Mouse (Mus musculus) thymus, adult 18-20 months (tissue): Measurements from ENCODE around the gene Anxa9.
A peak's percentile ranks its signal among the peaks of the same experiment; 100 is the strongest.

ENCODE experiments used
- DNase-seq, 2 experiments: peaks; one replicate each; pipeline ENCODE4 v3.0.0; 2022; ENCODE audit warnings: mixed read lengths in 2 of 2

The Anxa9 gene

DNA sequence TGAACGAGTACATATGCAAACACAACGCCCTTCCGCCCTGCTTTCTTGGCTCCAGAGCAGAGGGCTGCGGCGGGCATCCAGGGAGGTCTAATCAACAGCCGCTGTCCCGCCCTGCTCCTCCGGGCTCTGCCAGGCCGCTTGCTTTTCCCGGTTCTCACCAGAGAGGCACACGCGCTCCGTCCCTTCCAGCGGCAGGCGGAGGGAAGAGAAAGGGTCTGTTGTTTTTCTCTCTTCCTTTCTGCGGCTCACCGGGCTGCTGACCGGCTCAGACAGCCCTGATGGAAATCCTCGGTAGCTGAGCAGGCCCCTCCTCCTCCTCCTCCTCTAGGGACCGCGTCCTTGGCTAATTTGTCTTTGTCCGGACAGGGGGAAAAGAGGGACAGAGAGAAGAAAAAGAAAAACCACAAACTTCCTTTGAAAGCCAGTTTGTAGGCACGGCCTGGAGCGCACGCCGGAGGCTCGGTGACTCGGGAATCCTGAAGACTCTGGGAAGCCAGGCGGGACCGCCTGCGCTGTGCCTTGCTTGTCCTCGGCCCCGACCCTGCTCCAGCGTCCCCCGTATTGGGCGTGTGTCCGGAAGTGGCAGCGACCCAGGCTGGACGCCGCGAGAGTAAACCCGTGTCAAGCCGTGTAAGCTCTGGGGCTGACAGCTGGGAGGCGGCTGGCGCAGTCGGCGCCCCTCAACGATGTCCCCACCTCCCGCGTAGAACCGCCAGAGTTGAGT, 23.9 kb downstream of the Anxa9 start:
- DNase-seq = peak; percentile 47 to 60

DNA sequence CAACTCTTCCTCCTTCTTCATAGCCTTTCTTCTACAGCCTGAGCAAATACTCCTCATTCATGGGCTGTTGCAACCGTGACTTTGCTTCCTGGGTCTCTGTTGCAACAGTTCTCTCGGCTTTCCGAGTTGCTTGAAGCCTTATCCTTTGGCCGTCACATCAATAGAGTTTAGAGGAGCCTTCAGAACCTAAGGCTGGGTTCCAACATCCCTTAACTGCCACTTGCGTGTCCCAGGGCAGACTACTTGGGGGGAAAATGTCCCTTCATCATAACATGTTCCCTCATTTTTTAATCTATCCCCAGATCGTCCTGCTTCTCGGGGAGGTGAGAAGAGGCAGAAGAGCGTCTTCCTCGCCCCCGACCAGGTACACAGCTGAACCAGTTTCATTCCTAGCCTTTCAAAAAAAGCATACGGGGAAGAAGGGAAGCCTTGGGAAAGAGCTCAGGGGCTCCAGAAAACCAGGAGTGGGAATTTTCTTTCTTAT, 24.6 kb downstream of the Anxa9 start:
- peak; percentile 43 to 53 for DNase-seq

DNA sequence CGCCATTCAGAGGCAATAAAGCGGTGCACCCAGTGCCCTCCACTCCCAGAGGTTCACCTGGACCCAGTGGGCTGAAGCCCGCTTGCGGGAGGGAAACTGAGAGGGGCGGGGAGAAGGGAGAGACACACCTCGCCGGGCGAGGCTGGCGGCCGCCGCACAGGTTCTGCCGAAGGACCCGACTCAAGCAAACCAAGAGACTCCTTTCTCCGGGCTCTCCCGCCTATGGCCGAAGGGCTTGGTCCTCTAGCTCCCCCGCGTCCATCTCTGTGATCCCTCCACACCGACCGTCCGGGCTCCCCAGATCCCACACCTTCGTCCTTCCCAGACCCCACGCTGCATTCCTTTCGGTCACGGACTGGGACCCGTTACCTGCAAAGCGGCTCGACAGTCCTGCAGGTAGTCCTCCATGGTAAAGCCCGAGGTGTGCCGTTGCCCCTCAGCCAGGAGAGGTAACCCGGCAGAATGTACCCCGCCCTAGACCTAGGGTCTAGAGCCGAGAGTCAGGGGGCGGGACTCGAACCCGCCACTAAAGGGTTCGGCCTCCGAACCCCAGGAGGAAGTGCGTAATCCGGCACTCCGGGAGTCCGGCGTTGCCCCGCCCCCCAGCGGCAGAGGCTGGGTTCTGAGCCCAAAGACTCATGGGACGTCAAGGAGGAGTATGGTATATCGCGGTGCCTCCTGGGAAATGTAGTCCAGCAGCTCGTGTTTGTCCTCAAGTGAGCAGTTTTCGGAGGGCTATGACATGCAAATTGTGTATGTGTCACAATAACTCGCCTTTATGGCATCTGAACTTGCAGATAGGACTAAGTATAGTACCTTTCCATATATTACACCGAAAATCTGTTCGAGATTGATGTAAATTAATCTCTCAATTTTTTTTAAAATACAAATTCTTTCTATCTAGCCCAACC, 25.5 kb downstream of the Anxa9 start, which contains the start of the genes Mindy1 and Prune1:
Gene Mindy1 (plus strand): TSS at position 130 of the 911 bp plus-strand sequence.
Gene Prune1 (minus strand): TSS at position 861 of the 911 bp plus-strand sequence.
- peak; percentile 98 for DNase-seq

DNA sequence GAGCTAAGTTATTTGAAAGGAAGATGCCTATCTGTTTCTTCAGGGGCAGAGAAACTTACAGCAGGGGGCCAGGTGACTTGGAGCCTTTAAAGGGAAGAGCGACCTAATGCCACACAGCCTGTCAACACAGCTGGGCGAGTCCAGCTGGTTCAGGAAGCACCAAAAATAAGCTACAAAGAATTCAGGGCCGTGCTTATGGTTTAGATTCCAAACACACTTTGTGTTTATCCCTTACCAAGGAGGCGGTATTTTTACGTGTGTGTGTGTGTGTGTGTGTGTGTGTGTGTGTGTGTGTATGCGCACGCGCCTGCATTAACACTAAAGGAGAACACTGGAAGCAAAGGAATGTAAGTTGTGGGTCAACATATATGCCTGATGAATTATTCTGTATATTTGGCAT, 26.2 kb downstream of the Anxa9 start:
- DNase-seq = no peak

DNA sequence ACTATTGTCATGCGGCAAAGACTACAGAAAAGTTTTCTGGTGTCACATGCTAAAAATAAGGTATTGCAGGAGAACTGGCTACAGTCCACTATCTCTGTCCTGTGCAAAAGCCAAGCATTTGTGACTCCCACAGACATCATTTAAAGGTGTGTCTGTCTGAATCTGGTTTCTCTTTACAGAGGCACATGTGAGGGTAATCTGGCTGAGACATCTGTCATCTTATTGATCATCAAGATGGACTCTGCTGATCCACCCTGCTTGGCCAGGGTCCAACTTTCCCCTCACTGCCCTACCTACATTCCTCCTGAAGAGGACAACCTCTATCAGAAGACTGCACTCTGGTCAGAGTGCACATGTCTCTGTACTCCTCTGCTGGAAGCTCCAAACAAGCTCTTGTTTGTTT, 29.8 kb downstream of the Anxa9 start:
- DNase-seq = no peak

DNA sequence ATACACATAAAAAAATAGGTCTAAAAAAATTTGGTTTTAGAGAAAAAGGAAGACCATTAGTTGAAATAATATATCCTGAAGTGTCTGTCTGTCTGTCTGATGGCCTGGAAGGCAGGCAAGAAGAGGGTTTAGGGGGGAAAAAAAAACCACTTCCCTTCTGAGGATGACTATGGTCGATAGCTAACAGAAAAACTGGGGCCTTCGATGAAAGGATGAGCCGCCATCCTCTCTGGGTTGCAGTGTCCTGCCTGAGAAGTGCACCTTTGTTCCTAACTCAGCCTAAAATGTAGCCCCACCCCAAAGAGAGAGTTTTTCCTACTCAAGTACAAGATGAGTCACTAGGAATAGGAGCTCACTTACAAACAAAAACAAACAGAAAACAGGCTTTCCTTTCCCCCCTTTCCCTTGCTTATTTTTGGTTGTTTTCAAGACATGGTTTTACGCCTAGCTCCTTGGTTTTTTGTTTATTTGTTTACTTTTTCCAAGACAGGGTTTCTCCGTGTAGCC, 30.5 kb downstream of the Anxa9 start:
- no peak for DNase-seq

DNA sequence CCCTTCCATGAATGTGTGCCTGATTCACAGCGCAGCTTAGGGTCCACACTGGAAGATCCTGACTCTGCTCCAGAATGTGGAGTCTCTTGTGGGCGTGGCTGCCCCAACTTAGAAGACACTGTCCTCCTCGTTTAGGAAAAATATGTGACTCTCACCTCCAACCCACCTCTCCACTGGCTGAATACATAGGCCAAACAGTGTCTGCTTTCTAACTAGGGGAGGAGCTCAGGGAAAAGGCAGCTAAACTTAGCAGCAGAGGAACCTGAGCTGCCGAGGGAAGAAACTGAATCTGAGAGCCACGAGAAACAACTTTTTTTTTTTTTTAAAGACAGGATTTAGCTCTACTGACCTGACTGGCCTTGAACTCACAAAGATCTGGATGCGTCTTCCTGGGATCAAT, 31.8 kb downstream of the Anxa9 start:
- no peak for DNase-seq

DNA sequence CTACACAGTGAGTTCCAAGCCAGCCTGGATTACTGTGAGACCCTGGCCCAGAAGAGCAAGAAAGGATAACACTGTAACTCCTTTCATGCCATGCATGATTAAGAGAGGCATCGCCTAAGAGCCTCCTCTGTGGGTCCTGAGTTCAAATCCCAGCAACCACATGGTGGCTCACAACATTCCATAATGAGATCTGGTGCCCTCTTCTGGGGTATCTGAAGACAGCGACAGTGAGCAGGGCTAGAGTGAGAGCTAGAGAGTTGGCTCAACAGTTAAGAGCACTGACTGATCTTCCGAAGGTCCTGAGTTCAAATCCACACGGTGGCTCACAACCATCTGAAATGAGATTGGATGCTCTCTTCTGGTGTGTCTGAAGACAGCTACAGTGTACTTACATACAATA, 32.5 kb downstream of the Anxa9 start:
- no peak for DNase-seq

DNA sequence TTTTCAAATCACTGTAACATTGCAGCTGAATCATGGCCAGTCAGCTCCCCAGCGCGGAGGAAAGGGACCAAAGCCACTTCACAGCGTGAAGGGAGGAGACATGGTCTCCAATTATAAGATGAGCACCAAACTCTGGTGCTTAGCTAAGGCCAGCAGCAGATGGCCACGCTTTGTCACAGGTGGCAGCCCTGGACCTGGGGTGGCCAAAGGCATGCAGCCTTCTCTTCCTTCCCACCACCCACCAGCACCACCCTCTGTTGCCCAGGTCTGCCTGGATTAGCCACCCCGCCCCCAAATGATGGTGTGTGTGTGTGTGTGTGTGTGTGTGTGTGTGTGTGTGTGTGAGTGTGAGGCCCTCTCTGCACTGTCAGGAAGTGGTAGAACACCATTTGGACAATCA, 33.5 kb downstream of the Anxa9 start:
- no peak for DNase-seq

DNA sequence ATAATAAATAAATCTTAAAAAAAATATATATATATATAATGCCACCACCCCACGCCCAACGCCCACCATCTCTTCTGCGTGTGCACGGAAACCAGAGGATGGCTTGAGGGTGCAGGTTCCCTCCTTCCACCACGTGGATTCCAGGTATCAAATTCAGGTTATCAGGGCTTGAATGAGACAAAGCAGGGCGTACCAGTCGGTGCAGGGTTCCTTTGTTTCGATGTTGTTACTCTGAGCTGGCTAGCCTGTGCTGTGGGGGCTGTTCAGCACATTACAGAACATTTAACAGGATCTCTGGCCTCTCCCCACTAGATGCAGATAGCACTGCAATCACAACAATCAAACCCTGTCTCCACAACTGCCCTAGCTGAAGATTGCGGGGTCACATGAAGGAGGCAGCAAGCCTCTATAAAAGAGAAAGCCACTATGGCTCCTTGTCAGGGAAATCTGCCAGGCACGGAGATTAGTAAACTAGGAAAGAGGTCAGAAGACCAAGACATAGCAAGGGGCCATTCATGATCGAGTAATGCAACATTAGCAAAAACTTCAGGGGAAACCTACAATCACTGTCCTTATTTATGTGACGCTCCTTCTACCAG, 36.1 kb downstream of the Anxa9 start:
- no peak for DNase-seq

DNA sequence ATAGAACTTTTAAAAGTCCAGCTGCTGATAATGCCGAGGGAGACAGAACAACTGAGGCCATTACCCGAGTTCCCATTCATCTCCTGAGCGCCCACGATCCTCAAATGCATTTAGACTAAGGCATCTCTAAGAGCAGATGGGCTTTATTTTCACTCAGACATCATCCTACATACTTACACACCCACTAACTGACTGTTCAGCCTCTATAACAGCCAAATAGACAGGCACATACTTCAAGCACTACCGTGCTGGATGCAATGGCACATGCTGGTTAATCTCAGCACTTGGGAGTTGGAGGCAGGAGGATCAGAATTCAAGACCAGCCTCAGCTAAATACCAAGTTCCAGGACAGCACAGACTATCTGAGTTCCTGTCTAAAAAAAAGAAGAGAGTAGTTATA, 37.2 kb downstream of the Anxa9 start:
- DNase-seq = no peak

DNA sequence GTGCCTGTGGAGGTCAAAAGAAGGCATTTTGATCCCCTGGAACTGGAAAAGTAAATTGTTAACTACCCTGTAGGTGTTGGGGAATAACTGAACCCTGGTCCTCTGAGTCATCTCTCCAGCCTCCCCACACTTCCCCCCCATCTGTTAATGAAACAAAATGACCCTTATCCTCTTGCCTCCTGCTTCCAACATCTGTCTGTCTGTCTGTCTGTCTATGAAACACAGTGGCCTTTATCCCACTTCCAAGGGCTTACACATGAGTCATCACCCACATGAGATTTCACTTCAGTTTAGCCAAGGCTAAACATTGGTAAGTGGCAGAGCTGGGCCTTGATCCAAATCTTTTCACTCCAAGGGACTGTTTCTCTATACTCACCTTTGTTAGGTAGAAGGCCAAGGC, 39.1 kb downstream of the Anxa9 start:
- DNase-seq = no peak

DNA sequence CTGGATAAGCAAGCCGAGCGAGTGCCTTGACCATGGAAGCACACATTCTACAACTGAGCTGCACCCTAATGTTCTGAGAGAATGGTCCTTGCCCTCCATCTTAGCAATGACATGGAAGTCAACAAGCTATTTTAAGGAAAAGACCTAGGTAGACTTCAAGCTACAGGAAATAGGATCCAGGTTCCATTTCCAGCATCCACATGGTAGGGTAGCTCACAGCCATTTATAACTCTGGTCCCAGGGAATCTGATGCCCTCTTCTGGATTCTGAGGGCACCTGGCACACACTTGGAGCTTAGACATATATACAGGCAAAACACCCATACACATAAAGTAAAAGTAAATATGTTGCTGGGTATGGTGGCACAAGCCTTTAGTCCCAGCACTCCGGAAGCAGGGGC, 40.9 kb downstream of the Anxa9 start:
- DNase-seq = no peak

DNA sequence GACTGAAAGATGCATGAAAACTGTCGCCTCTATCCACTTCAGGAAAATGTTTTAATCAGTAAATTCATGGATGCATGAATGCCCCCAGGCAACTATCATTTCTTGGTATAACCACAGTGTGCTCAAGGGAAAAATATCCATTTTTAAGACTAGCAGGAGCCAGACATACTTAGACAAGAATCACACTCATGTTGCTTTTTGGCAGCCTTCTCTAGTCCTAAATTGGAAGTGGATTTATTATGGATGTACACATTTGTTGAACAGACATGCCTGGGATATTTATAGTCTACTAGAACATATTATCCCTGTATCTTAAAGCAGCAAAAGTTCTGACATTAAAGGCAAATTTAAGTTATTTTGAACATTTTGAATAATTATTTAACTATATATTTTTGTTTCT, 42.3 kb downstream of the Anxa9 start:
- DNase-seq = no peak

DNA sequence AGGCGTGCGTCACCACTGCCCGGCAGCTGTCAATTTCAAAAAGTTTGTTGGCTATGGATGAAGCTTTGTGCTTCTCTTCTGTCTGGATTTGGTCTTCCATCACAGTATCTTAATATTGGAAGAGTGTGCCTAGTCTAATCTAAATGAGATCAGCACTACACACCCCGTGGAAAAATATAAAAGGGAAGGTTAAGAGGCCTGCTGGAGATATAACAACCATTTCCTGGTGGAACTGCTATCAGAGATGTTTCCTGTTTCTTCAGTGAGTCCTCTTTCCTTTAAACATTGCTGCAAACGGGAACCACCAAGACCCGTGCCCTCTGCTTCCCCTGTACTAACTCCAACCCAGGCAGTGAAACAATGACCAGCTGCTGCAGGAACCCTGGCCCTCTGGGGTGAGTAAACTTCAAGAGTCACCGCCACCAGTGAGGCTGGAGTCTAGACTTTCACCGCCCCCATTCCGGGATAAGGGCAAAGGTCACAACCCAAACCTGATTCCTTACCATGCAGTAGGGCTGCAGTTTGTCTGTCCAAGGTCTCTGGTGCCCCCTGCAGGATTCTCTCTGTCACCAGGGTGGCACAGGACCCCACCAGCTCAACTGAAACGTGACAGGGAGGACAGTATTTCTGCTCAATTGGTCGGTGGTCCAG, 43.8 kb downstream of the Anxa9 start:
- peak; percentile 50 to 71 for DNase-seq

DNA sequence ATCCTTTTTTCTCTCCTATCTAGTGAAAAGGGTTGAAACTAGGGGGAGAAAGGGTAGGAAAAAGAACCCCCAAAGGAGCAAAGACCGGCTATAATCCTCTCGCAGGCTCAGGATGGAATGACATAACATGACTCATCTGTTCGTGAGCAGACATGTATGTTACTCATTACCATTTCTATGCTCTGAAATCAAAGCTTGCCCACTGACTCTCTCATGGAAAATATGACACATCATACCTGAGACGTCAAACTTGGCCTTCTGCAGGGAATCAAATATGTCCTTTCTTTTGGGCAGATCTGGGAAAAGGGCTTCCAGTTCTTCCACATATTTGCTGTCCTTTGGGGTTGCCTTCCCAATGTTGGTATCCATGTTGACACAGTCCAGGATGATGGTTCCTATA, 45.0 kb downstream of the Anxa9 start:
- DNase-seq = no peak

DNA sequence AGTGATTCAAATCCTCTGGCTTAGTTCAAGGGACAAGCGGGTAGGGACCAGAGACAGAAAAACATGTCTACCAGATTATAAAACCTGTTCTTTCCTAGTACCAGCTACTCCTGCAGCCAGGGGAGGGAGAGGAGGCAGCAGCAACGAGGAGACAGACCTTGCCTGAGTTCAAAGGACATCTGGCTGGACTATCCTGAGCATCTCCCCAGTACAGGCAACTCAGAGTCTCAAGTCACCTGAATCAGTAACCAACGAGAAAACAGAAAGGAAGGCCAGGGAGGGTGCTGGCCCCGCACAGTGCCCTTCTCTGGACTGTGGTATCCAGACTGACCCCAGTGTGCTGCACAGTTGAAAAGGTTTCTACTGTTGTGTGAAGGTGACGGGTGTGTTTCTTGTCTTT, 50.0 kb downstream of the Anxa9 start:
- DNase-seq = no peak

DNA sequence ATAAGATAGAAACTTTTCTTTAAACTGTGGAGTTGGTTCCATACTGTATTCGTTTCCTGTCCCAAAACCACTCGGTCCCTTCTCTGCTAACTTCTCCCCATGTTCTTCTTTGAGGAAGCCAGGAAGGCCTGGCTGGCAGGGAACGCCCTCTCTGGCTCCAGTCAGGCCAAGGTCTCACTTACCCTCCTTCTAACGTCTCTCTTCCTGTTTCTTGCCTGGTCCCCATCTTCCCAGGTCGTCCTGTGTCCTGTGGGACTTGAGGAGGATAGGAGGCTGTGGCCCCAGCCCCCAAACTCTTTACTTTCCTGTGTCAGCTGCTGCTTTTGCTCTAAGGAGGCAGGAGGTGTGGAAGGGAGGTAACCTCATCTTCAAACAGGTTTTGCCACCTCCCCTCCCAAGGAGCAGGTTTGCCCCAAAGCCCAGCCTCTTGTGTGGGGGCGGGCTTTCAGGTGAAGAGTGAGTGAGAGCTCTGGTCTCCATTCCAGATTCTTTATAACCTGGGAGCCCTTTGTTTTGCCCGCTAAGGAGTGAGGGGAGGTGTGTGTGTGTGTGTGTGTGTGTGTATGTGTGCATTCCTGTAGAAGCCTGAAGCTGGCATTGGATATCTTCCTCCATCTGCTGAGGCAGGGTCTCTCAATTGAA, 56.1 kb downstream of the Anxa9 start, which contains the start of gene Bnipl:
Gene Bnipl (minus strand): TSS at position 411 of the 642 bp plus-strand sequence.
- DNase-seq = no peak

DNA sequence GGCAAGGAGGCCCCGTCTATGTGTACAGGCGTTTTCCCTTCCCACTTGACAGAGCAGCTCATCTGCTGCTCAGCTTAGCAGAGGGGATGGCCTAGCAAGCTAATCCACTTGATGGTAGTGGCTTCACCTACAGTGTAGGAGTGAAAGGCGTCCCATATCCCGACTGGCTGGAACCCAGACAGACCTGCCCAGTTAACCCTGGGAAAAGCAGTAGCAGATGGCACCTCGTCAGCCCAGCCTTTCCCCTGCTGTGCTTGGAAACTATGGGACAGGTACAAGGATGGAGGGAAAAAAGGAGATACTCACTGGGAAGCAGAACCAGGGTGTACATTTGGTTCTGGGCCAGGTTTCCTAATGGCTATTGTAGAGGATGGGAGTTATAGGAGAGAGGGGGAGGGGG, 56.6 kb downstream of the Anxa9 start:
- no peak for DNase-seq

DNA sequence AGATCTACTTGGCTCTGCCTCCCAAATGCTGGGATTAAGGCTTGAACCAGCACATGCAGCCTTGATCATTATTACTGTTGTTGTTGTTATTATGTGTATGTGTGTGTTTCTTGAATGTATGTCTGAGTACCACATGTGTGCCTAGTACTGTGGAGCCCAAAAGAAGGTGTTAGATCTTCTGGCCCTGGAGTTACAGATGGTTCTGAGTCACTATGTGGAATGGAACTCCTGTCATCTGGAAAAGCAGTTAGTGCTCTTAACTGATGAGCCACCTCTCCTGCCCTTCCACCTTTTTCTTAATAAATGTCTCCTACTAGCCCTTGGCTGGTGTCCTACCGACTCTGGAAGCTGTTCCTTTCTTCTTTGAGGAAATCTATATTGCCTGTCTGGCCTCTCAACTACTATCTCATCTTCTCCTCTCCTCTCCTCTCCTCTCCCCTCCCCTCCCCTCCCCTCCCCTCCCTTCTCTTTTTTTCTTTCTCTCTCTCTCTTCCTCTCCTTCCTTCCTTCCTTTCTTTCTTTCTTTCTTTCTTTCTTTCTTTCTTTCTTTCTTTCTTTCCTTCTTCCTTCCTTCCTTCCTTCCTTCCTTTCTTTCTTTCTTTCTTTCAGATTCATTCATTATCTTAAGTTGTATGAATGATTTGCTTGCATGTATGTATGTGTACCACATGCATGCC, 59.2 kb downstream of the Anxa9 start:
- no peak for DNase-seq

DNA sequence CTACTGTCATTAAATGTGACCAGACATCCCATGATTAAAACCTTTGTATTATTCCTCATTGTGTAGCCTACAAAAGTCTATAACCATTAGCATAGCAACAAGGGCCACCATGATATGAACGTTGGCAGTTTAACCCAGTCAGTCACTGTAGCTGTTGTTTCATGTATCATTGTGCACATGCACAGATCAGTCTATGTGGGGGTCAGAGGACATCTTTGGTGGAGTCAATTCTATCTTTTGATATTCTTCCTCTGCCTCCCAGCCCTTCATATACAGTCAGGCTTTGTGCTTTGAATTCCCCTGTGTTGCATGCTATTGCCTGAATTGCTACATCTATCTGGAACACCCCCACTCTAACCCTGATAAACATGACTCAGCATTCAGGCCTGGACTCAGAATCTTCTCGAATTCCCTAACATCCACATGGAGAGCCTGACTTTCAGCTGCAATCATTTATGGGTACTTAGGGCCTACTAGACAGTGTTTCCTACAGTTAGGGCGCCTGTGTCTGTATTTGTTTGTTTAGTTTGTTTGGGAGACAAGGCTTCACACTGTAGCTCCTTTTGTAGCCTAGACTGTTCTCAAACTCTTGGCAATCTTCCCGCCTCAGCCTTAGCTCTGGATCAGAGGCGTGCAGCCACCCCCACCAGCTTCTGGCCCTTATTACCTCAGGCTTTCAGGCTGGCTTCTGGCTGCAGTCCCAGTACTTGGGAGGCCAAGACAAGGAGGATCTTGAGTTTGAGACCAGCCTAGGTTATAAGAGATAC, 60.3 kb downstream of the Anxa9 start:
- DNase-seq = no peak
